Mouse (Mus musculus): ENCODE data around the gene Zfp622. TPM values are rescaled to one million over a fixed set of nuclear protein-coding genes. Genes with fewer than 3 reads are reported as not detected.

Gene Zfp622
- 9.9 TPM for polyA plus RNA-seq (2015; fragmentation: Illumina TruSeq; extraction: RNeasy Lipid Tissue Mini Kit (QIAGEN cat#74804); ENCODE audit: insufficient read depth, low read depth, low replicate concordance)

DNA sequence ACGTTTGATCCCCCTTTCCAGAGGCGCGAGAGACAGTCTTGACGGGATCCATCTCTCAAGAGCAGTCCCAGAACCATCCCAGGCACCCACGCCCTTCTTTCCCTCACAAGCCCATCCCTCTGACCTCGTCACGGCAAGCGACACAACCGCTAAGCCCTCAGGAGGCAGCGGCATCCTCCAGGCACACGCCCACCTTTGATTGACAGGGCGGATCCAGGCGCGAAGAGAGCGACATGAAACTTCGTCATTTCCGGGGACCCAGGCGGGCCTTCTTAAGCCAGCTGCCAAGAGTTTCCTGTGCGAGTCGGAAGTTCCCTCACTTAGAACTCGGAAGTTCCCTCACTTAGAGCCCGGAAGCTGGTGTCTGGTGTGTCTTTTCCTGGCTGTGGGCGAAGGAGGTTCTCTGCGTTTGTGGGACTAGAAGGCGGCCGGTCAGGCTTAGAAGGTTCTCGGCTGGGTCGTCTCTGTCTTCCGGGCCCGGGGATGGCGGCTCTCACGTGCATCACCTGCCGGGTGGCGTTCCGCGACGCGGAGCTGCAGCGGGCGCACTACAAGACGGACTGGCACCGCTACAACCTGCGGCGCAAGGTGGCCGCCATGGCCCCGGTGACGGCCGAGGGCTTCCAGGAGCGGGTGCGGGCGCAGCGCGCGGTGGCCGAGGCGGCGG is at the start of gene Zfp622:
Zfp622 (plus strand) TSS at position 300 of the 667 bp plus-strand sequence.

Other genes starting within 250 kb of the Zfp622 start
- 29.8 TPM for gene Retreg1, start 141.2 kb upstream of the Zfp622 start, polyA plus RNA-seq (2015; fragmentation: Illumina TruSeq; extraction: RNeasy Lipid Tissue Mini Kit (QIAGEN cat#74804); ENCODE audit: insufficient read depth, low read depth, low replicate concordance)